ENCODE assay signal across 9 mouse cellular contexts in the genomic region with DNA sequence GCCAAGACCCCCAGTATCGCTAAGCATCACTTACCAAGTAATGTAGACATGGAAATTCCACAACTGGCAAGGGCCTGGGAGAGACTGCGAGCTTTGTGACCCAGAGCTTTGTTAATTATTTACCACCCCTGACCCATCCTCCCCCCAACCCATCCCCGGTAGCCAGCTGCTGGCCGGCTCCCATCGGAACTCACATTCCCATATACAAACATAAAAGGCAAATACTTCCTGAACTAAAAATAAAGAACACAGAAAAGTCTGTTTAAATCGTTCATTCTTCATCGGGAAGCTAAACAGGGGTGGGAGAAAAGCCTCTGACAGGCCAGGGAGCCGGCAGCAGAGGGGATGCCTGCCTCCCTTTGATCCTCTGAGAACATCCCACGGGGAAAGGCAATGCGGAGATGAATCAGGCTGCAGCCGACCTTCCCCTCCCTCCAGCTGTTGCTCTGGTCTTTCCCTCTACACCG.
A peak's percentile ranks its signal among the peaks of the same experiment; 100 is the strongest.
DNase-seq lines count a peak whose midpoint lies in the region; ATAC-seq and TF ChIP-seq lines count a peak whose summit lies in the region.
"Had no signal": no experiment of that assay in that cellular context is flagged by ENCODE, and none has a peak within 500 bp of the region (broad histone marks: within the 10 kb centered on the region; RNA-seq: fewer than 3 reads in every experiment).

No protein-coding gene starts in this region.

- no peaks in the 10 kb centered on the region for H3K9me3 ChIP-seq in lung, postnatal 0 days (ENCODE audit: low read length)
- H3K9me3 ChIP-seq in kidney, embryonic 14.5 days (ENCODE audit: control insufficient read depth, low read length), result no peaks in the 10 kb centered on the region
- no peaks in the 10 kb centered on the region for H3K9me3 ChIP-seq in stomach, postnatal 0 days (ENCODE audit: control insufficient read depth, low read length)

- no peaks in the 10 kb centered on the region for H3K36me3 ChIP-seq in lung, postnatal 0 days (ENCODE audit: insufficient read depth, low read length)
- H3K36me3 ChIP-seq in kidney, embryonic 14.5 days (ENCODE audit: control insufficient read depth, insufficient read depth, low read length), result no peaks in the 10 kb centered on the region
- H3K36me3 ChIP-seq in stomach, postnatal 0 days (ENCODE audit: control insufficient read depth, insufficient read depth, low read length), result no peaks in the 10 kb centered on the region

- peak overlapping the region; percentile 14; the same call in 1 of the 2 replicates for H3K4me2 ChIP-seq in lung, postnatal 0 days (replicated peaks; ENCODE audit: low read depth, low read length)
- peak overlapping the region; percentile 35 for H3K4me2 ChIP-seq in kidney, embryonic 14.5 days (replicated peaks; ENCODE audit: low read depth, low read length)
- 0 out of 2 replicates have a peak overlapping the region, but pooled peaks have one; percentile 3 for H3K4me2 ChIP-seq in stomach, postnatal 0 days (replicated peaks; ENCODE audit: low read depth)

- H3K27me3 ChIP-seq in lung, postnatal 0 days (replicated peaks; ENCODE audit: insufficient read depth, low read length), result no peaks in the 10 kb centered on the region
- no peaks in the 10 kb centered on the region for H3K27me3 ChIP-seq in kidney, embryonic 14.5 days (ENCODE audit: control insufficient read depth, insufficient read depth, low read length)
- H3K27me3 ChIP-seq in stomach, postnatal 0 days (ENCODE audit: control insufficient read depth, insufficient read depth, low read length), result no peaks in the 10 kb centered on the region
- H3K27me3 ChIP-seq in cerebellum, adult 2 months (ENCODE audit: control insufficient read depth, insufficient read depth, low read length), result no peaks in the 10 kb centered on the region

- WGBS in lung, postnatal 0 days, result 5% methylated on average over 12 of the region's 12 CpGs
- WGBS in kidney, embryonic 14.5 days, result 1% methylated on average over 12 of the region's 12 CpGs
- WGBS in stomach, postnatal 0 days, result 5% methylated on average over 12 of the region's 12 CpGs
- WGBS in cerebellum, adult 2 months, result 40% methylated on average over 12 of the region's 12 CpGs

- H3K27ac ChIP-seq in lung, postnatal 0 days (ENCODE audit: low read length), result peak overlapping the region; percentile 47; the same call in 1 of the 2 replicates
- H3K27ac ChIP-seq in kidney, embryonic 14.5 days (ENCODE audit: low read depth, low read length), result no peak overlapping the region
- no peak overlapping the region for H3K27ac ChIP-seq in stomach, postnatal 0 days (replicated peaks)
- no peak overlapping the region for H3K27ac ChIP-seq in cerebellum, adult 2 months (ENCODE audit: insufficient read depth, low read length)

- H3K9ac ChIP-seq in lung, postnatal 0 days (replicated peaks; ENCODE audit: low read depth), result no peak overlapping the region
- no peak overlapping the region for H3K9ac ChIP-seq in kidney, embryonic 14.5 days (ENCODE audit: low read depth, low read length)
- no peak overlapping the region for H3K9ac ChIP-seq in stomach, postnatal 0 days (ENCODE audit: low read length)

- no peak for DNase-seq in lung, postnatal 0 days (ENCODE audit: low spot score)
- DNase-seq in lung, postnatal 25 days (ENCODE audit: low spot score), result no peak
- DNase-seq in lung, postnatal 4 days, result peak; percentile 44 to 71
- peak; percentile 46 for DNase-seq in stomach, postnatal 0 days (ENCODE audit: low spot score)
- no peak for DNase-seq in cerebellum, adult 2 months
- no peak for DNase-seq in urinary bladder, postnatal 4 days (ENCODE audit: low spot score in 2 of 2)
- no peak for DNase-seq in left cerebral cortex, adult 18-20 months (ENCODE audit: low spot score in 2 of 2)
- DNase-seq: adrenal gland, postnatal 25 days had no signal

- no peak overlapping the region for H3K4me3 ChIP-seq in lung, postnatal 0 days (ENCODE audit: low read depth, low read length)
- H3K4me3 ChIP-seq in kidney, embryonic 14.5 days (ENCODE audit: low read length), result no peak overlapping the region; the same call in 1 of the 2 replicates
- no peak overlapping the region for H3K4me3 ChIP-seq in stomach, postnatal 0 days (ENCODE audit: low read depth, low read length)
- no peak overlapping the region for H3K4me3 ChIP-seq in cerebellum, adult 2 months (replicated peaks; ENCODE audit: insufficient read depth, low read depth, low read length)

- TF ChIP-seq EP300 in lung, postnatal 0 days (IDR thresholded peaks at IDR 0.05), result 0 out of 2 replicates have a peak, but pooled peaks have one; percentile 19
- TF ChIP-seq EP300 in stomach, postnatal 0 days (optimal IDR thresholded peaks at IDR 0.05), result no peak

- peak; percentile 37 for ATAC-seq in lung, postnatal 0 days
- ATAC-seq in kidney, embryonic 14.5 days (ENCODE audit: low FRiP score, low TSS enrichment), result peak; percentile 80
- peak; percentile 24; the same call in 1 of the 2 replicates for ATAC-seq in stomach, postnatal 0 days (ENCODE audit: low FRiP score, low TSS enrichment)

- no peak for TF ChIP-seq POLR2A in cerebellum, adult 2 months (IDR thresholded peaks at IDR 0.05; ENCODE audit: borderline replicate concordance, insufficient read depth, low read length)

- no peak for TF ChIP-seq CTCF in lung, postnatal 0 days (IDR thresholded peaks at IDR 0.05)
- no peak for TF ChIP-seq CTCF in stomach, postnatal 0 days (IDR thresholded peaks at IDR 0.05; ENCODE audit: low read depth)
- no peak for TF ChIP-seq CTCF in cerebellum, adult 2 months (IDR thresholded peaks at IDR 0.05; ENCODE audit: borderline replicate concordance, insufficient read depth, low read depth, low read length)

- no peaks in the 10 kb centered on the region; the same call in 1 of the 2 replicates for H3K4me1 ChIP-seq in lung, postnatal 0 days (ENCODE audit: insufficient read depth, low read depth, low read length)
- peaks cover 16% of the 10 kb centered on the region for H3K4me1 ChIP-seq in kidney, embryonic 14.5 days (ENCODE audit: control insufficient read depth, insufficient read depth, low read length)
- H3K4me1 ChIP-seq in stomach, postnatal 0 days (replicated peaks; ENCODE audit: control insufficient read depth, insufficient read depth), result no peaks in the 10 kb centered on the region
- no peaks in the 10 kb centered on the region for H3K4me1 ChIP-seq in cerebellum, adult 2 months (ENCODE audit: control insufficient read depth, insufficient read depth, low read length)

Comparison
In these comparisons a context has a peak if more than half of its experiments do, and no peak if none do; other contexts are left out.
1. DNase-seq: peak in lung, postnatal 4 days (2 of 2) and stomach, postnatal 0 days (single experiment); none in lung, postnatal 0 days (single experiment), lung, postnatal 25 days (single experiment), cerebellum, adult 2 months (0 of 2), urinary bladder, postnatal 4 days (0 of 2) and left cerebral cortex, adult 18-20 months (0 of 2).
2. ATAC-seq: peak in every context shown above with its lines; median percentile 80 in kidney, embryonic 14.5 days; 37 in lung, postnatal 0 days; 24 in stomach, postnatal 0 days.
3. Peak in every context shown above with its lines, with median percentiles within 50 percentile points of each other: H3K4me2 ChIP-seq.